Mouse (Mus musculus): Measurements from ENCODE around the gene Rab37. TPM values are rescaled to one million over a fixed set of nuclear protein-coding genes. Genes with fewer than 3 reads are reported as not detected.

Gene Rab37
- polyA plus RNA-seq, 1 experiment from 2014 or later, result 3.5 TPM

DNA sequence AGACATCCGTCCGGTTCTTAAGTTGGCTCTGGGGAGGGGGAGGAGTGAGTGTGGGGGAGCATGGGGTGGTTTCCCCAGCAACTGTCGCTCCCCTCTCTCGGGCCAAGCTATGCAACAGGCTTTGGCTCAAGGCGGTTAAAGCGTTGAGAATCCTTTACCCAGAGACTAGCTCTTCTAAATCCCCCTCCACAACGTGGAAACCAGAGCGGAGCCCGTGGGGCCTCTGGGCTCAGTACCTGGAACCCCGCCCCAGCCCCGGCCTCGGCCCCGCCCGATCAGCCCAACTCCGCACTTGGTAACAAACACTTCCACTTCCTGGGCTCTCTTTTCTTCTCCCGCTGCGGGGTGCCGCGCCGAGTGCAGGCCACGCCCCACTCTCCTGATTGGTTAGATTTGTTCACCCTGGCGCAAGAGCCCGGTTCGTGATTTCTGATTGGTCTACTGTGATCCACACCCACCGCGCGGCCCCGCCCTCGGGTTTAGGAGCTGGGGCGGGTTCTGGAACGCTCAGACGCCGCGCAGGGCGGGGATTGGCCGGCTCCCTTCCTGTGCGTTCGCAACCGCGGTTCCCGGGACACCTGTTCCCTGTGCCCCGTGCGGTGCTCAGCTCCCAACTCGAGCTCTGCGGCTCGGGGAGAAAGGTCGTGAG lies 71.7 kb downstream of the Rab37 start, which contains the start of gene Slc9a3r1:
Slc9a3r1 (plus strand) TSS at position 510 of the 649 bp plus-strand sequence.
- H3K27me3 ChIP-seq (replicated peaks), result peaks cover 30% of the 10 kb centered on the region
- no peaks in the 10 kb centered on the region for H3K36me3 ChIP-seq
- peaks cover 33% of the 10 kb centered on the region for H3K4me1 ChIP-seq
- peak within 1 kb of the TSS; percentile 87 for H3K4me2 ChIP-seq (replicated peaks)
- no peaks in the 10 kb centered on the region for H3K9me3 ChIP-seq
- peak within 1 kb of the TSS; percentile 60 for H3K9ac ChIP-seq
- WGBS, result under 1% methylated on average over 47 of the region's 47 CpGs
- H3K4me3 ChIP-seq, result peak within 1 kb of the TSS; percentile 58
- ATAC-seq (ENCODE audit: low FRiP score, low read depth), result peak; percentile 92
- no peak within 1 kb of the TSS for H3K27ac ChIP-seq

DNA sequence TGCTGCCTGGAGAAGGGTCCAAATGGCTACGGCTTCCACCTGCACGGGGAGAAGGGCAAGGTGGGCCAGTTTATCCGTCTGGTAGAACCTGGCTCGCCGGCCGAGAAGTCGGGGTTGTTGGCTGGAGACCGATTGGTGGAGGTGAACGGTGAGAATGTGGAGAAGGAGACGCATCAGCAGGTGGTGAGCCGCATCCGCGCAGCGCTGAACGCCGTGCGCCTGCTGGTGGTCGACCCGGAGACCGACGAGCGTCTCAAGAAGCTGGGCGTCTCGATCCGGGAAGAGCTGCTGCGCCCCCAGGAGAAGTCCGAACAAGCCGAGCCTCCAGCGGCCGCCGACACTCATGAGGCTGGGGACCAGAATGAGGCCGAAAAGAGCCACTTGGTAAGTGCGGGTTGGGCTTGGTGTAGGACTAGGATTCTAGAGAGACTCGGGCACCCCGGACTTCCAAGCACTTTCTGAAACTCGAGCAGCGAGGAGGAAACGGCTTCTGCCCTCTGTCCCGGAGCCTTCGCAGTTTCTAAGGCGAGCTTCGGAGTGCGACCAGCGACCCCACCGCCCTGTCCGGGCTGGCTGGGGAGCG lies 72.4 kb downstream of the Rab37 start:
- Histone ChIP-seq H3K4me2 (replicated peaks) (peak overlapping the region; percentile 87), H3K9me3 (no peaks in the 10 kb centered on the region), H3K27ac (no peak overlapping the region), H3K4me3 (peak overlapping the region; percentile 58), H3K36me3 (no peaks in the 10 kb centered on the region), H3K9ac (peak overlapping the region; percentile 60), H3K4me1 (peaks cover 31% of the 10 kb centered on the region), H3K27me3 (replicated peaks) (peaks cover 30% of the 10 kb centered on the region)
- ATAC-seq (ENCODE audit: low FRiP score, low read depth), result peak; percentile 26
- under 1% methylated on average over 47 of the region's 47 CpGs for WGBS

DNA sequence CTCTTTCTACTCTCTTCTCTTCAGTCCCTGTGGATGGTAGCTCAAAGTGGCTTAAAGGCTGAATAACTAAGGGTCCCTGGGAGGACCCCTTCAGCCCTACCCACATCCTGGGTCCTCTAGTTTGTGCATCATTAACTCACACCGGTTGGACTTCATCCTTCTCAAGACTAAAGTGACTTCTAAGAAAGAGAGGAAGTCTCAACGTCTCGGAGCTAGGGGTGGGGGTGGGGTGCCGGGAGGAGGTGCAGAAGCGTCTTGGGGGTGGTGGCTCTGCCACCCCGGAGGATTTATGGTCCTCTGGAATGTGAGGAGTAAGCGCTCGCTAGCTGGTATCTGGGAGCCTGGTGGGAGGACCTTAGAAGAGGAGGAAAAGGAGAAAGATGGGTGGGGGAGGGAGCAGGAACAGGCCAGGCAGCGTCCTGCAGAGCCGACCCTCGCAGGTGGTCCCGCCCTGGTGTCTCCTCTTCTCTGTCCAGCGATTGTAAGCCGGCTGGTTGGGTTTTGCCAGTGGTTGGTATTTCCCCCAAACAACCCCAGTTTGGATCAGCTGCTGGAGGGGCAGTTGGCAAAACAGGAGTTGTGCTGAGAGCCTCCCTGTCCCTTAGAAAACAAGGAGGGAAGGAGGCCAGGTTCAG lies 73.2 kb downstream of the Rab37 start:
- peak overlapping the region; percentile 58 for H3K4me3 ChIP-seq
- peaks cover 30% of the 10 kb centered on the region for H3K27me3 ChIP-seq (replicated peaks)
- no peaks in the 10 kb centered on the region for H3K36me3 ChIP-seq
- ATAC-seq (ENCODE audit: low FRiP score, low read depth), result no peak
- under 1% methylated on average over 14 of the region's 14 CpGs for WGBS
- peak overlapping the region; percentile 87 for H3K4me2 ChIP-seq (replicated peaks)
- peaks cover 31% of the 10 kb centered on the region for H3K4me1 ChIP-seq
- no peaks in the 10 kb centered on the region for H3K9me3 ChIP-seq
- no peak overlapping the region for H3K27ac ChIP-seq
- H3K9ac ChIP-seq, result peak overlapping the region; percentile 60

DNA sequence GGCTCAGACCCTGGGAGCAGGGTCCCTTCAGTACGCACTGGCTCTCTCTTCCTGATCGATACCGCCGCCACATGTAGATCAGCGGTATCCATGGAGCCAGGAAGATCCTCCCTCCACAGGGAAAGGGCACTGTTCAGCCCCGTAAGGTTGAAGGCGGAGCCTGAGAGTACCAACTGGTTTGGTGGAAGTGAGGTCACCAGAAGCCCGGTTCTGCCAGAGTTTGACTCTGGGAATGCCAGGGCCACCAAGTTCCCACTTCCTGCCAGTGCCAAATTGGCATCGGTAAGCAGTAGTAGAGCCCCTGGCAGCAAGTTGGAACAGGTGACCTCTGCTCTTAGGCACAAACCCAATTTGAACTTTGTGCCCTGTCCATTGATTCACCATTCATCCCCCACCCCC lies 73.7 kb downstream of the Rab37 start:
- ATAC-seq (ENCODE audit: low FRiP score, low read depth), result no peak
- Histone ChIP-seq H3K4me2 (replicated peaks) (peak overlapping the region; percentile 87), H3K4me1 (peaks cover 31% of the 10 kb centered on the region), H3K9ac (peak overlapping the region; percentile 60), H3K27me3 (replicated peaks) (peaks cover 30% of the 10 kb centered on the region), H3K36me3 (no peaks in the 10 kb centered on the region), H3K27ac (no peak overlapping the region), H3K4me3 (peak overlapping the region; percentile 58), H3K9me3 (no peaks in the 10 kb centered on the region)
- WGBS, result under 1% methylated on average over 9 of the region's 9 CpGs

DNA sequence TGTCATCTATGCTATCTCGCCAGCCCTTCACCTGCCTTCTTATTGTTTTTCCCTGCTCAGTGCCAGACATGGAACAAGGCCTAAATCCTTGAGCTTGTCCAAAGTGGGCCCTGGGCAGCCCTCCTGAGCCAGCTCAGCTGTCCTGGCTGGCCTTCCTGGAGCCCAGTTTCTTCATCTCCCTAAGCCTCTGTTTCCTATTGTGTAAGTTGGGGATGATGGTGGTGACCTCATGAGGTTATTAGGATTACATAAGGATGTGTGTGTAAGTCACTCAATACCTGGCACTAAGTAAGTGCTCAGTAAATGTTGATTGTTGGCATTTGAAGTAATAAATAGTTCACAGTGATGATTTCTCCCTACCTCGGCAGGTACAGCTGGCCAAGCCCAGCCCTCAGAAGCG lies 75.5 kb downstream of the Rab37 start:
- 78% methylated on average over 3 of the region's 3 CpGs for WGBS
- Histone ChIP-seq H3K27me3 (replicated peaks) (peaks cover 30% of the 10 kb centered on the region), H3K4me3 (no peak overlapping the region), H3K4me1 (peaks cover 40% of the 10 kb centered on the region), H3K4me2 (replicated peaks) (no peak overlapping the region), H3K36me3 (no peaks in the 10 kb centered on the region), H3K9me3 (no peaks in the 10 kb centered on the region), H3K27ac (no peak overlapping the region), H3K9ac (no peak overlapping the region)
- no peak for ATAC-seq (ENCODE audit: low FRiP score, low read depth)

DNA sequence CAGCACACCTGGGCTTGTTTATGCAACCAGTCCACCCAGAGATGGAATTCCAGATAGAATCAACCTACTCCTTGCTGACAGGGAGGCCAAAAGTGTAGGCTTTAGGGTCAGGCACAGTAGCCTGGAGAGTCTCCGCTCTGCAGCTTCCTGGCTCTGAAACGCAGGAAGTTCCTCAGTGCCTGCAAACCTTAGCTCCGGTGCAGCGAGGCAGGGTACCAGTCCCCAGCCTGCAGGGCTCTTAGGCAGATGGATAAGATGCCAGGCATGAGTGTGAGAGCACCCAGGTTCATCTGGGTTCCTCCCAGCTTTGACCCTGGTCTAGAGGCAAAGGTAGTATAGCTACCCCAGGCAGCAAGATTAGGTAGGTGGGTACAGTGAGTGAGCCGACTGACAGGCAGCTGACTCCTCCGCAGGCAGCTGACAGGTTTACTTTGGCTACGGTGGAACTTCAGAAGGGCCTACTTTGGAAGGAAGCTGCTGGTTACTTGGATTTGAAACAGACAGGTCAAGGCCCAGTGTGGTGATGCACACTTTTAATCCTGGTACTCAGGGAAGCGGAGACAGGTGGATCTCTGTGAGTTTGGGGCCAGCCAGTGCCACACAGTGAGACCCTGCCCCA lies 76.5 kb downstream of the Rab37 start:
- H3K9me3 ChIP-seq, result no peaks in the 10 kb centered on the region
- no peaks in the 10 kb centered on the region for H3K36me3 ChIP-seq
- no peak overlapping the region for H3K27ac ChIP-seq
- 91% methylated on average over 8 of the region's 8 CpGs for WGBS
- ATAC-seq (ENCODE audit: low FRiP score, low read depth), result no peak
- H3K4me1 ChIP-seq, result peaks cover 43% of the 10 kb centered on the region
- H3K4me3 ChIP-seq, result no peak overlapping the region
- no peak overlapping the region for H3K9ac ChIP-seq
- H3K27me3 ChIP-seq (replicated peaks), result peaks cover 21% of the 10 kb centered on the region
- H3K4me2 ChIP-seq (replicated peaks), result no peak overlapping the region

DNA sequence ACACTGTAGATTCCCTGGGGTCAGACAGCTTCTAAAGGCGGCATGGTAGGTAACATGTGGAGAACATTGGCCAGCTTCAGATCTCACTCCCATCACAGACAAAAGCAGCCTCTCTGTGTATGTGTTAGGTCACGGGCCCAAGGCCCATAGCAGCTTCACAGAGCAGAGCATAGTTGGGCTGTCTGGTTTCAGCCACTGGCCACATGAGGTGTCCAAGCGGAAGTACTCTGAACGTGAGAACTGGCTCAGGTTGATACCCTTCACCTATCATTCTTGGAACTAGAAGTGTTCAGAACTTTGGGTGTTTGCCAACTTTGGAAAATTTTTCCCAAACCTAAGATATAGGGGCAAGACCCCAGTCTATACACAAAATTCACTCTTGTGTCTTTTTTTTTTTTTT lies 78.2 kb downstream of the Rab37 start:
- H3K27me3 ChIP-seq (replicated peaks), result peaks cover 18% of the 10 kb centered on the region
- no peak overlapping the region for H3K27ac ChIP-seq
- H3K36me3 ChIP-seq, result no peaks in the 10 kb centered on the region
- WGBS, result 88% methylated on average over 4 of the region's 4 CpGs
- H3K4me2 ChIP-seq (replicated peaks), result no peak overlapping the region
- peaks cover 41% of the 10 kb centered on the region for H3K4me1 ChIP-seq
- no peak overlapping the region for H3K9ac ChIP-seq
- H3K4me3 ChIP-seq, result no peak overlapping the region
- no peaks in the 10 kb centered on the region for H3K9me3 ChIP-seq
- ATAC-seq (ENCODE audit: low FRiP score, low read depth), result no peak

DNA sequence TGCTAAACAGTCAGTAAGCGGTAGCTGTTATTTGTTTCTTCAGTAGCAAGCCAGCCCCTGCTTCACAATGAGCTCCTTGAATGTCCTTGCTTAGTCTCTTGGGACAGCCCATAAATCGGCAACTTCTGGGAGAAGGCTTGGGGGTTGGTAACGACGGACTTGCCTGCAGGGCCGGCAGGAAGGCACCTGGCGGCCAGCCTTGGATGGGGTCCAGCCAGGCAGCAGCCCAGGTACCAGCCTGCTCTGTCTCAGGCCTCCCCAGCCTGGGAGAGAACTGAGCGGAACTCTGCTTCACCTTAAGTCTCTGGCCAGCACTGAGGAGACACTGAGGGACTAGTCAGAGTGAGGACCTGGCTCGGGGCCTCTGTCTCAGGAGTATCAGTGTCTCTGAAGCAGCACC lies 79.9 kb downstream of the Rab37 start:
- Histone ChIP-seq H3K36me3 (no peaks in the 10 kb centered on the region), H3K9ac (no peak overlapping the region), H3K9me3 (no peaks in the 10 kb centered on the region), H3K4me3 (no peak overlapping the region), H3K27ac (no peak overlapping the region), H3K27me3 (replicated peaks) (peaks cover 2% of the 10 kb centered on the region), H3K4me2 (replicated peaks) (no peak overlapping the region), H3K4me1 (peaks cover 41% of the 10 kb centered on the region)
- ATAC-seq (ENCODE audit: low FRiP score, low read depth), result no peak
- 24% methylated on average over 8 of the region's 8 CpGs for WGBS

DNA sequence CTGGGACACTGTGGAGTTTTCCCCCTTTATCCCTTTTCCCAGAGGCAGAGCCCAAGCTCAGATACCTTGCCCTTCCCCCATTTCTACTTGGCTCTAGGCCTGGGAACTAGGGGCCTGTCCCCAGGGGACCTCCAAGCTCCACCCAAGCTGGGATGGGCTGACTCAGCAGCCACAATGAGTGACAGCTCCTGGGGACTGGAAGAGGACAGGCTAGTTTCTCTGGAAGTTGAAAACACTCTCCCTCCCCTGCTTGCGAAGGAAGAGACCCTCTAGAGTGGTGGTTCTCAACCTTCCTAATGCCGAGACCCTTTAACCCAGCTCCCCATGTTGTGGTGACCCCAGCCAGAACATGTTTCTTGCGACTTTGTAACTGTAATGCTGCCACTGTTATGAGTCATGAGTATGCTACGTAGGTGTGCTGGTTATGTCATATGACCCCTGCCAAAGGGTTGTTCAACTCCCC lies 81.6 kb downstream of the Rab37 start:
- no peak overlapping the region for H3K4me3 ChIP-seq
- H3K4me2 ChIP-seq (replicated peaks), result peak overlapping the region; percentile 16; the same call in 1 of the 2 replicates
- H3K4me1 ChIP-seq, result peaks cover 52% of the 10 kb centered on the region
- H3K9ac ChIP-seq, result no peak overlapping the region
- WGBS, result 28% methylated on average over 4 of the region's 4 CpGs
- H3K9me3 ChIP-seq, result no peaks in the 10 kb centered on the region
- H3K27ac ChIP-seq, result no peak overlapping the region
- peaks cover 2% of the 10 kb centered on the region for H3K27me3 ChIP-seq (replicated peaks)
- ATAC-seq (ENCODE audit: low FRiP score, low read depth), result no peak
- no peaks in the 10 kb centered on the region for H3K36me3 ChIP-seq

DNA sequence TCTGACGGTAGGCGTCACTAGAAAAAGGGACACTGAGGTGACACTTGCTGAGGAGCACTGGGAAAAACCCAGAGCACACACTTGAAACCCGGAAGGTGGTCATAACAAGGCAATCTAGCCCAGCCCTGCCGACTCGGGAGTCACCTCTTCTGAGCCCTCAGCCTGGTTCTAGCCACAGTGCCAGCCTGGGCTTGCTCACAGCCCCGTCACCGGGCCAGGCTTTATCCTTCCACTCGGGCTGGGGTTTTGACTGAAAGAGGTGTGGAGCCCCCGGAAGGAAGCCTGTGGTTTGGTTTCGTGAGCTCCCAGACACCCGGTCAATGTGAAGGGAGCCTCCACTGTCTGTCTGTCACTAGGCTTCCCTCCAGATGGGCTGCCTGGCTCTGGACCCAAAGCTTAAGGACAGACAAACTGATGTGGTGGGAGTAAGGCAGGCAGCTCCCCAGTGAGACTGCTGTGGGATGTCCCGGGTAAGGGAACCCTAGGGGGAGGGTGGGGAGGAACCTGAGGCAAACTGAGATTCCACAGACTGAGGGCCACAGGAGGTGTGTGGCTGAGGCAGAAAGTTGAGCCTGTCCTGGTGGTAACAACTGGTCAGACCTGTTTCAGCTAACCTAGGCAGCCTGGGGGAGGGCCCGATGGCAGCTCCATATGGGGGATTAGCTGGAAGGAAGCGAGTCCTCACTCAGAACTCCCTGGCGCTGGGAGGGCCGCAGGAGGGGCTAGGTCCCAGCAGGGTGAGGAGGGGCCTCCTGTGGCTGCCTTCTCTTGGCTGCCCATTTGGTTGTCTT lies 82.5 kb downstream of the Rab37 start:
- no peak overlapping the region for H3K4me2 ChIP-seq (replicated peaks)
- H3K27ac ChIP-seq, result no peak overlapping the region
- H3K27me3 ChIP-seq (replicated peaks), result peaks cover 2% of the 10 kb centered on the region

DNA sequence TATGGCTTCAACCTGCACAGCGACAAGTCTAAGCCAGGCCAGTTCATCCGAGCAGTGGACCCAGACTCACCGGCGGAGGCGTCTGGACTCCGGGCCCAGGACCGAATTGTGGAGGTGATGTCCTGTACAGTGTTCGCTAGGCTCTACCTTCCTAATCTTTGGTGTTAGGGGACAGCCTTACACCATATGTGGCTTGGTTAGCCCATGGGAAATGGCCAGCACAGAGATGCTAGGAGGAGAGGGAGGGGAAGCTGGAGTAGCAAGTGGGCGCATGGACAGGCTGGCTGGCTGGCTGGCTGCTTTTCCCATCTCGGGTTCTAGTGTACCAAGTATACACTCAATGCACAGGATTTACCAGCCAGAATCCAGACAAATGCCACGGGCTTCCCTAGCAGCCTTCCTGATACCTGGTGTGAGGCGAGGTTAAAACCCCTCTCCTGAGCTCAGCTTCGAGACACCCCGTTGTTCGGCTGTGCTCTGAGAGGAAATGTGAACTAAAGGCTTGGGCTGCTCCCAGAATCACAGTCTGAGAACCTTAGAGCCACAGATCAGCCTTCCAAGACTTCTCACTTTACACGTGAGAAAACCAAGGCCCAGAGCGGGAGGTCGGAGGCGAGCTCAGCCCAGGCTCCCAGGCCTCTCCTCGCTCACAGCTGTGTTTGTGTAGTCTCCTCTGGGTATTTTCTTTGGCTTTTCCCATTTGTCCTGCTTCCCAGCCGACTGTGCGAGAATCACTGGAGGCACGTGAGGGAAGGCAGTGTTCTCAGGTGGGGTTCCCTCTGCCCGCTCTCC lies 85.4 kb downstream of the Rab37 start:
- peak overlapping the region; percentile 24; the same call in 1 of the 2 replicates for H3K4me2 ChIP-seq (replicated peaks)
- 0 out of 2 replicates have a peak overlapping the region, but pooled peaks have one; percentile 13 for H3K9ac ChIP-seq
- no peak for ATAC-seq (ENCODE audit: low FRiP score, low read depth)
- H3K27me3 ChIP-seq (replicated peaks), result peaks cover 2% of the 10 kb centered on the region
- H3K4me1 ChIP-seq, result peaks cover 50% of the 10 kb centered on the region
- H3K9me3 ChIP-seq, result no peaks in the 10 kb centered on the region
- H3K36me3 ChIP-seq, result no peaks in the 10 kb centered on the region; the same call in 1 of the 2 replicates
- no peak overlapping the region for H3K4me3 ChIP-seq
- 76% methylated on average over 24 of the region's 24 CpGs for WGBS
- H3K27ac ChIP-seq, result no peak overlapping the region

More for the DNA sequence above, 82.5 kb downstream of the Rab37 start:
- H3K4me1 ChIP-seq, result peaks cover 57% of the 10 kb centered on the region
- H3K36me3 ChIP-seq, result no peaks in the 10 kb centered on the region
- no peak for ATAC-seq (ENCODE audit: low FRiP score, low read depth)
- H3K9me3 ChIP-seq, result no peaks in the 10 kb centered on the region
- 14% methylated on average over 16 of the region's 16 CpGs for WGBS
- no peak overlapping the region for H3K9ac ChIP-seq
- H3K4me3 ChIP-seq, result no peak overlapping the region
